Mouse (Mus musculus): ENCODE measurements around the gene Sel1l2.

DNA sequence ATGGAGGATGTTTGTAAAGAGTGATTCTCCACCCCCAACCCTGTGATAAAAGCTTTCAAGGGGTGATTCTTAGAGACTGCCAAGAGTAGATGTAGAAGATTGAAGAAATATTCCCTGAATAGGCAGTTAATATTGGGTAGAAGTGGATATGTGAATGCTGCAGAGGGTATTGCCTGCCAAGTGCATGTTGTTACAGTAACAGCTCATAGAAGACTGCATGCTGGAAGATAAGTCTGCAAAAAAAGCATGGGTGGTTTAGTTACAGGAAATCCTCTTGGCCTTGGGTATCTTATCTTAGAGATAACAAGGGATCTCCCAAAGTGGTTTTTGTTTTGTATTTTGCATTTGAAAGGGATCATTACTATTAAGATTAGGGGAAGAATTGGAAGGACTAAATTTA is 36.3 kb upstream of the Sel1l2 start:
- TF ChIP-seq CTCF (IDR thresholded peaks at IDR 0.05) (no peak), EP300 (IDR thresholded peaks at IDR 0.05) (no peak)
